Comparison of ENCODE assay signal across 8 mouse cellular contexts in genomic region chr3:63554872-63555271, GRCm38 (mm10).
DNase-seq lines count a peak whose midpoint lies in the region; ATAC-seq and TF ChIP-seq lines count a peak whose summit lies in the region.

No protein-coding gene starts in this region.

- no peak overlapping the region for H3K27ac ChIP-seq in CH12.LX (ENCODE audit: insufficient read depth, low read depth)
- no peak overlapping the region for H3K27ac ChIP-seq in heart, postnatal 0 days (ENCODE audit: low read depth)

- no peaks in the 10 kb centered on the region for H3K79me2 ChIP-seq in CH12.LX (replicated peaks; ENCODE audit: control insufficient read depth, extremely low read depth, insufficient read depth, poor library complexity, severe bottlenecking)

- H3K4me1 ChIP-seq in CH12.LX (ENCODE audit: control insufficient read depth in 1 of 2, insufficient read depth in 2 of 2): peaks cover 0 to 6% of the 10 kb centered on the region in 2 experiments; a peak in 2 of 4 replicates
- H3K4me1 ChIP-seq in heart, postnatal 0 days (ENCODE audit: control insufficient read depth, insufficient read depth): no peaks in the 10 kb centered on the region

- no peak for TF ChIP-seq POLR2A in CH12.LX (IDR thresholded peaks at IDR 0.05; ENCODE audit: low read depth, low read length)

- peak; percentile 74 to 77 for TF ChIP-seq CTCF in CH12.LX (conservative IDR thresholded peaks at IDR 0.05 in 1 of 2, IDR thresholded peaks at IDR 0.05 in 1 of 2; ENCODE audit: low read depth in 2 of 2, low read length in 2 of 2)
- peak; percentile 65 for TF ChIP-seq CTCF in heart, postnatal 0 days (IDR thresholded peaks at IDR 0.05; ENCODE audit: low read depth)

- no peaks in the 10 kb centered on the region for H3K27me3 ChIP-seq in CH12.LX (replicated peaks)
- H3K27me3 ChIP-seq in heart, postnatal 0 days (ENCODE audit: control insufficient read depth, insufficient read depth, low read length): 0 out of 2 replicates have a peak, but pooled peaks cover 3% of the 10 kb centered on the region

- no peak overlapping the region for H3K9ac ChIP-seq in CH12.LX (ENCODE audit: insufficient read depth, low read depth)
- no peak overlapping the region for H3K9ac ChIP-seq in heart, postnatal 0 days (replicated peaks; ENCODE audit: low read depth, low read length)

- intact Hi-C loops in left cerebral cortex, postnatal 25 days (cut with DNase I): loop anchor here (1.0 to 10.0 kb wide), 3 partner anchors 313 to 1230 kb away; partner anchors contain the start of gene E130311K13Rik

- H3K4me2 ChIP-seq in CH12.LX (ENCODE audit: insufficient read depth, low read depth, poor library complexity, severe bottlenecking): peak overlapping the region; percentile 8; the same call in 1 of the 2 replicates
- peak overlapping the region; percentile 38; the same call in 1 of the 2 replicates for H3K4me2 ChIP-seq in heart, postnatal 0 days (ENCODE audit: low read depth, low read length)

- dilution Hi-C loops in CH12.LX (cut with MboI; ENCODE audit: extremely low pct_ligation_motif_present, extremely low pct_unique_long_range_greater_than_20kb, low sequenced_read_pairs): no loop called here

- ATAC-seq in heart, postnatal 0 days (ENCODE audit: insufficient read depth, low read depth): no peak

- TF ChIP-seq RAD21 in CH12.LX (IDR thresholded peaks at IDR 0.05; ENCODE audit: low read depth, low read length): peak; percentile 89

- TF ChIP-seq EP300 in CH12.LX (IDR thresholded peaks at IDR 0.05; ENCODE audit: low read length): no peak
- no peak for TF ChIP-seq EP300 in heart, postnatal 0 days (IDR thresholded peaks at IDR 0.05; ENCODE audit: low read depth)

- H3K9me3 ChIP-seq in CH12.LX (replicated peaks; ENCODE audit: low read length): no peaks in the 10 kb centered on the region
- H3K9me3 ChIP-seq in heart, postnatal 0 days (replicated peaks; ENCODE audit: control insufficient read depth, low read length): no peaks in the 10 kb centered on the region

- 7% methylated on average over 9 of the region's 9 CpGs for WGBS in heart, postnatal 0 days

- no peak overlapping the region for H3K4me3 ChIP-seq in CH12.LX (replicated peaks in 1 of 3; ENCODE audit: low read depth in 2 of 3, low read length in 2 of 3, poor library complexity in 1 of 3)
- H3K4me3 ChIP-seq in heart, postnatal 0 days (ENCODE audit: low read depth, low read length): no peak overlapping the region

- H3K36me3 ChIP-seq in CH12.LX (replicated peaks in 1 of 2; ENCODE audit: control insufficient read depth in 1 of 2, insufficient read depth in 1 of 2, low read length in 1 of 2): no peaks in the 10 kb centered on the region
- no peaks in the 10 kb centered on the region for H3K36me3 ChIP-seq in heart, postnatal 0 days (replicated peaks; ENCODE audit: control insufficient read depth, insufficient read depth, low read length)

- DNase-seq in heart, adult 18-20 months: peak; percentile 12 to 43
- DNase-seq in heart, adult 11 months: no peak
- peak; percentile 59 for DNase-seq in CH12.LX (ENCODE audit: extremely low read depth)
- peak; percentile 23 for DNase-seq in cerebellum, adult 8-10 months
- peak; percentile 72 for DNase-seq in heart, postnatal 0 days (ENCODE audit: low spot score)
- DNase-seq in left cerebral cortex, postnatal 25 days (ENCODE audit: low spot score in 2 of 2): peak; percentile 55
- peak; percentile 32 for DNase-seq in neural tube, embryonic 10.5 days (ENCODE audit: extremely low spot score, low spot score)
- DNase-seq in spleen, adult 12 weeks (ENCODE audit: low spot score): no peak

- in situ Hi-C loops in CH12.LX (cut with MboI; ENCODE audit: low pct_ligation_motif_present, low pct_unique_long_range_greater_than_20kb, low sequenced_read_pairs): loop anchor here (10.0 kb wide), 1 partner anchor 310 kb away; no protein-coding TSS in a partner anchor

TF ChIP-seq in CH12.LX, 34 proteins besides CTCF, POLR2A, EP300 and RAD21:
- TF ChIP-seq ZNF384 (IDR thresholded peaks at IDR 0.05; ENCODE audit: low read depth, low read length) (peak; percentile 97), GABPA (IDR thresholded peaks at IDR 0.05; ENCODE audit: insufficient replicate concordance, low read depth, low read length) (no peak), SMC3 (IDR thresholded peaks at IDR 0.05; ENCODE audit: low read depth, low read length) (peak; percentile 71)
TF ChIP-seq in CH12.LX: peak in this region for 2.

Comparison
In these comparisons a context has a peak if more than half of its experiments do, and no peak if none do; other contexts are left out.
1. DNase-seq: peak in heart, adult 18-20 months (2 of 2), CH12.LX (single experiment), cerebellum, adult 8-10 months (single experiment), heart, postnatal 0 days (single experiment), left cerebral cortex, postnatal 25 days (2 of 2) and neural tube, embryonic 10.5 days (single experiment); none in heart, adult 11 months (single experiment) and spleen, adult 12 weeks (single experiment).